Mouse (Mus musculus) gastrocnemius, postnatal 25 days (tissue): Measurements from ENCODE around the gene Rmi2. TPM values are rescaled to one million over a fixed set of nuclear protein-coding genes. Genes with fewer than 3 reads are reported as not detected.
"Not testable (repeated sequence)": the region's sequence is repeated elsewhere in the genome, so short reads cannot be mapped to it uniquely, and the experiment has no call there.

Source experiments
- DNase-seq: peaks from one replicate; pipeline ENCODE4 v3.0.0; 2022
- total RNA-seq, 2 experiments: library from RNA; stranded (reverse); gene quantifications; 1 replicate in 1 of 2; 2 replicates in 1 of 2; pipeline ENCODE4 v1.2.3; 2021

Gene Rmi2
- total RNA-seq, 2 experiments from 2014 or later: 2.8 to 3.5 TPM

DNA sequence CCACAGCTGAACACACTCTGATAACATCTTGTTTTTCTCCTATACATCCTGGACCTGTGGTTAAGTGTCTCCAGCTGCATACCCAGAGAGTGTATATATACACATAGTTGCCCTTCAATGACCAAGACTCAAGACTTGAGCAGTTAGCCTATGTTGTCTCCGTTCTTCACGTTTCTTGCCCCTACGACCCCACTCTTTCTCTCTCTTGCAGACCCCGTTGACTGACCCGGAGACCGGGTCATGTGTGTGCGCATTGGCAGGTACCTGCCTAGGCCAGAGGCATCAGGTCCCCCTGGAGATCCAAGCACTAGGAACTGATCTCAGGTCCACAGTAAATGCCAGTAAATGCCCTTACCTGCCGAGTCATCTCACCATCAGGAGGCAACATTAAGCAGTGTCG, 7.6 kb upstream of the Rmi2 start:
- DNase-seq: no peak

DNA sequence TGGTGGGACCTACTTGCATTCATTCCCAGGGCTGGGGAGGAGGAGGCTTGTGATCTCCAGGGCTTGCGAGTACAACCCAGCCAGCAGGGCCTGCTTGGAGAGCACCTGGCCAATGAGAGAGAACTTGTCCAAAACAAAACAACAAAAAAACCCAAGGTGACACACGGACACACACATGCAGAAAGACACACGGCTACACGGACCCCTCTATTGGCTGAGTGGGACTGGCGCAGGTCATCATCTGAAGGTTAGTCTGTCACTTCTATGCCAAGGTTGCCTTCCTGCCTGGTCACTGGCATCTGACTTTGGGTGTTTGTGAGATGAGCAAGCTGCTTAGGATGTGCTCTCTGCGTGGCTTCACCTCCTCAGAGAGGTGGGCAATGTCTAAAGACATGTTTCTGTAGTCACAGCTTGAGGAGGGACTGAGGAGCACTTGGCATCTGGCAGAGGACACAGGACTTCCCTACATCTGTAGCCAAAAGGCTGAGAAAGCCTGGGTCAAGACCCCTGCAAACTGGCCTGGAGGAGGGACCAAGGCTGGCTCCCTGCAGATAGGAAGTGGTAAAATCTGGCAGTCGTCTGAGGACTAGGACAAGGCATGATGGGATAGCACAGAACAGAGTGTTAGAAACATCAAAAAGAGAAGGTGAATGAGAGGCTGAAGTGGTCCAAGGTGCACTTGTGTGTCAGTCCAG, 6.9 kb upstream of the Rmi2 start:
- DNase-seq: no peak

DNA sequence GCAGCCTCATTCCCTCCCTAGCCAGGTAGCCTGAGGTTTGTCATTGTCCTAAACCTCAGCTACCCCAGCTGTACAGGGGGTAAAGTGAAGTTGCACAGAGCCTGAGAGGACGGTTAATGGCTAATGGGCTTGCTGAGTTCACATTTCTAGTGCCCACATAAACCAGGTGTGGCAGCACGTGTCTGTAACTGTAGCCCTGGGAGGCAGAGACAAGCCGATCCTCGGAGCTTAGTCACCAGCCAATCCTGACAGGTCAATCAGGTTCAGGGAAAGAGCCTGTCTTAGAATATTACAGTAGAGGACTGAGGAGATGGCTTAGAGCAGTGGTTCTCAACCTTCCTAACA, 6.4 kb upstream of the Rmi2 start:
- DNase-seq: no peak

DNA sequence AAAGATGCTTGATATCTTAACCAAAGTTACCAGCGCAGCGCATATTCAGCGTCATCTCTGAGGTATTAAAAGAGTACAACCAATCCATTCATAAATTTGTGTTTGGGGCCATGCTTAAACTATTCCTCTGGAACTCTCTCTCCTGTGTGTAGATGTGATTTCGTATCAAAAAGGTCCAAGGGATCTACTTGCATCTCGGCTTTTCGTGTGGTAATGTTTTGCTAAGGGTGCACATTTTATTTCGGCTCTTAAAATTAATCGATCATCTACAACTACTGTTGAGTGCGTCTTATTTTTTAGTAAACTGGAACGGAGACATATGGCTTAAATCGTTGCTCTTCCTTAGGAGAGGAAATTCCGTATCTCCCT, 333 bp upstream of the Rmi2 start:
- no peak for DNase-seq

DNA sequence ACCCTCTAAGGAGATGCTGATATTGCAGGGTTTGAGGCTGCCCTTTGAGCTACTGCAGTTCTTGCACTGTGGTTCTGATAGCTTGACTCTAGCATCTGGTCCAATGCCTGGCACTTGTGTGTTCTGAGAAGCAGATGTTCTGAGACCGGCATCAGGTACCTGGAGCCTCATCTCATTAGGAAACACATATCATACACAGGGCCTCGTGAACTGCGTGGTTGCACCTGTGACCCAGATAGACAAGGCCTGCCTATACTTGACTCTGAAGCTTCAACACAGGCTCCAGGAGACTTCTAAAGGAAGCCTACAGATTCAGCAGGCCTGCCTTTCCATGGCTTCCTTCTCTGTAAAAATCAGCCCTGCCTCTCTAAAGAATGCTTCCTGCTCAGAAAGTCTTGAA, 1.5 kb downstream of the Rmi2 start:
- DNase-seq: no peak

DNA sequence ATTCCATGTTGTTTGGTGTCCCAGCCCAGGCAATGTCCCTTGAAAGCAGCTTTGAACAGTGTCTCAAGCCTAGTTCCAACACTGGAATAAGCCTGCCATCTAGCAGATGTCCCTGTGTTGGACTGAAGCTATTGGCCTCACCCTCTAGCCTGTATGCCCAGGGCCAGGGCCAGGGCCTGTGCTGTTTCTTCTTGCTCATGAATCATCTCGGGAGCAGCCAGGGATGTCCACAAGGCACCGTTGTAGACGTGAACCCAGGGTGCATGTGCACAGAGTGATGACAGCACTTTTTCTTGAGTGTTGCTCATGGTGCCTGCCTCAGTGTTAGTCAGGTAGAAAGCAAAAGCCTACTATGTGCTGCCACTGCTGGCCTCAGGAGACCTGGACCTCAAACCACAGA, 2.4 kb downstream of the Rmi2 start:
- no peak for DNase-seq

DNA sequence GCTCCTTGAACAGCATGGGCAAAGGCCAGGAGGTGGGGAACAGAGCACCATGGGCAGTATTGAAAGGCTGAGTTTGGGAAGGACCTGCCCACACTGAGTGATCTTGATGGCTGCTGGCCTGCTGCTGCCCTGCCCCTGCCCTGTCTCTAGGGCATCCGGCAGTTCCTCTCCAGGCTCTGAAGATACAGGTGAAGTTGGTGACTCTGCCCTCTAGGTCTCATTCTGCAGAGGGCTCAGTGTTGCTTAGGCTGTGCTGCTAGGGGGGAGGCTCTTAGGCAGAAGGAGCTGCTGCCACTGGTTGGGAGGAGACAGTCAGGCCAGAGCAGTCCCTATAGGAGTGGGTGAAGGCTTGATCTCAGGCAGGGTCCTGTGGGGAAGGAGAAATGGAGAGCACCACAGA, 3.0 kb downstream of the Rmi2 start:
- DNase-seq: no peak

DNA sequence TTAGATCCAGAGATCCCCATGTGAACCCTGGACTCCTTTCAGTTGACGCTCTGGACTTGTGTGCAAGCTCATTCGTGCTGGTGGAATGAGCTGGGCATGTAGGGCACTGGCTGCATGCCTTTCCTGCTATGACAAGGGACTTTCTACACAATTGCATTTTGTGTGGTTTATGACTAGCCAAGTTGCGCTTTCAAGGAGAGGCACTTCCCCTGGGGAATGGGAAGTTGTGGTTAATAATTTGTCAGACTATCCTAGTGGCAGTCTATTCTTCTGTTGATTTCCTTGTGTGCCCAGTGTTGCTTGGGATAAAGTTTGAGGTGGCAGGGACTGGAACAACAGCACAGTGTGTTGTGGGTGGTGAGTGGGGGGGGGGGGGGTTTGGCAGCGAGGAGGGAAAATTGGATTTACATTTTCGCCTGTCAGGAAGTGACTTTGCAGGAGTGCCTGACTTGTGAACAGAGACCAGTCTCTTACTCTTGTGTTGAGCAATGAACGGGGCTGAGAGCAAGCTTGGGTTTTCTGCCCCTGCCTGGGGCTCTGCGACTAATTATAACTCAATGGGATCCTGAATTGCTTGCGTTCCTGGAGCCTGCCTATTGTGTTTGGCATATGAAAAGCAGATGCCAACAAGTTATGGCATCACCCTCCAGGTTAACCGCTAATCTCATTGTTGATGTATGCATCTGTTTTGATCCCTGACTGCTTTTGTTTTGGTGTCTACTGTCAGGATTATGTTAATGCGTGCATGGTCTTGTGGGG, 3.8 kb downstream of the Rmi2 start:
- no peak for DNase-seq

DNA sequence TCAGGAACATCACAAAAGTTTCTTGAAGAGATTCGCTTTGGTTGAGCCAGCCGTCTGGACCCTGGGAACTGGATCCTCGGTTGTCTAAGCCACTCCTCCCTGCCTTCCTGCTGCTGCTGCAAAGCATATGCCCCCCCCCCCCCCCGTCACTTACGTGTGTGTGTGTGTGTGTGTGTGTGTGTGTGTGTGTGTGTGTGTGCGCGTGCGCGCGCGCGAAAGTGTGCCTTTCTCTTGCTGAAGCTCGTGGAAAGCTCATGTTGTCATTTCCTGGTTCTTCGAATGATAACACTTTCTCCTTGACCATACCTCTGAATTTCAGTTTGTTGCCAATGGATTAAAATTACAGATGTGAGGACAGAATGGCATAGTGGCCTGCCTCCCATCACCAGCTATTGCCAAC, 5.2 kb downstream of the Rmi2 start:
- no peak for DNase-seq

DNA sequence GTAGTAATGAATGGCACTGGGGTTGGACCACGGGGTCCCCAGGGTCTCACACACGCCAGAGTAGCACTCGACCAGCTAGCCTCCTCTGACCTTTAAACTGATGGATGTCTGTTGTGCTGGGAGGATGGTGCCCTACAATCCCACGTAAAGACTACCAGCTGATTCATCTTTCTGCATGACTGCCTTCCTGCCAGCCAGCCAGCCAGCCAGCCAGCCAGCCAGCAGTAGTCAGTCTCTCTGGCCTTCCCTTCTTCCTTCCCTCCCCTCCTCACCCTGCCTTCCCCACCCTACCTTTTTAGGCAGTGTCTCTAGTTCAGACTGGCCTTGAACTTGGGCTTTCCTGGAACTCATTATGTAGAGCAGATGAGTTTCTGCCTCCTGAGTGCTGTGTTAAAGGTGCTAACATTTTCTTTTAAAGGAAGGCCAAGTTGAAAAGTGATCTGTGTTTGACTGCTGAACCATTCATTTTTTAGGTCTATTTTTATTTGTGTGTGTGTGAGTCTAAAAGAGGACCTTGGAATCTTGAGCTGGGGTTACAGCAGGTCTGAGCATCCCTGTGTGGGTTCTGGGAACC, 7.5 kb downstream of the Rmi2 start:
- DNase-seq: peak; percentile 55

DNA sequence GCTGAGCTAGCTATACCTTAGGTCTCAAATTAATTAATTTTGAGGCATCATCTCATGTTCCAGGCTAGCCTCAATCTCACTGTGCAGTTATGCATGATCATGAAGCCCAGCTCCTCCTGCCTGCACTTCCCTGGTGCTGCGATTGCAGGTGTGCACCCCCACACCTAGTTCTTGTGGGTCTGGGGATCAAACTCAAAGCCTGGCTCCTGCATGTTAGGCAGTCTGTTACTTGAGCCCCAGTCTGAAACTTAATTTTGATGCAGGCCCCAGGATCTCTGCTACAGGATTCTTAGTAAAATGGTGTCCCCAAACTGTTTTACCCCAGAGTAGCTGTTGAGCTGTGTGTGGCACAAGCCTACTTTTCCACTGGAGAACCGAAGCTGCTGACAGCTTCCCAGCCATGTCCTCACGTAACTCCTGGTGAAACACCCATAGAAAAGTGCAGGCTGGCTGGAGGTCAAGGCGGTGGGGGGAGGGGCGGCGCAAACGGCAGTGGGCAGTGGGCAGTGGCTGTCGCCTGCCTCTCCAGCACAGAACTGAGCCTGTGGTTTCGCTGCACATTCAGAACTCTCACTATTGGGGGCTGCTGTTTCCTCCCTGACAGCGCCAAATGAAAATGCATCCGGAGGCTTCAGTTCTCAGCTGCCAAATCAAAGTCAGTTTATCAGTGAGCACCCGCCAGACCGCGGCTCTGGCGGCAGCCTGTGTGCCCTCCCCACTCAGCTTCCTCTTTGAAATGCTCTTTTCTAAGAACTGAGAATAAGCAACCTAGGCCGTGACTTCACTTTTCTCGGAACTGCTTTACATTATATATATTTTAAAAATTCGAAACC, 8.8 kb downstream of the Rmi2 start:
- DNase-seq: no peak

DNA sequence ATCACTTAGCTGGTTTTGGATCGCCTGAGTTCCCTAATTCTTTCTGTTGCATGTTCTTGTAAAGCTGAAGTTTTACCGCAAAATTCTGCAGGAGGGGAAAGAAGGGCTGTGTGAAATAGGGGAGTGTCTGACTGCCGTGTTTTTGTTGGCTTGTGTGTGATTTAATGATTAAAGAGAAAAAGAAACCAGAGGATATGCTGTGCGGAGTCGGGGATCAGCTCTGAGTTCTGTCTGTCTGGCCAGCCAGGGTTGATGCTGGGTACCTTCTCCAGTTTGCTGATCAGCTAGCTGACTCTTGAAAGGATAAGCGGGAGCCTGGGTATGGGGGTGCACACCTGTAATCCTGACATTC, 9.4 kb downstream of the Rmi2 start:
- no peak for DNase-seq

DNA sequence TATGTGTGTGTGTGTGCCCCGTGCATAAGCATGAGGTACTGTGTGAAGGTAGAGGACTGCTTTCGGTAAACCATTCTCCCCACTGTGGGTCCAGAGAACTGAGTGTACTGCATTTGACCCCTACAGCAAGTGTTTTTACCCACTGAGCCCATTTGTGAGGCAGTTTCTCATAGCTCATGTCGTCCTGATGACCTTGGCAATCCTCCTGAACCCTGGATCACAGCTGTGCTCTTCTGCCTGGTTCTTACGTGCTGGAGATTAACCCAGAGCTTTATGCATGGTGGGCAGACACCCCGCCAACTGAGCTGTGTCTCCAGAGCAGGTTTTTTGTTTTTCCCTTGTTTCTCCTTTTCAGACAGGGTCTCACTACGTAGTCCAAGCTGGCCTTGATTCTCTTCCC, 11.1 kb downstream of the Rmi2 start:
- no peak for DNase-seq

DNA sequence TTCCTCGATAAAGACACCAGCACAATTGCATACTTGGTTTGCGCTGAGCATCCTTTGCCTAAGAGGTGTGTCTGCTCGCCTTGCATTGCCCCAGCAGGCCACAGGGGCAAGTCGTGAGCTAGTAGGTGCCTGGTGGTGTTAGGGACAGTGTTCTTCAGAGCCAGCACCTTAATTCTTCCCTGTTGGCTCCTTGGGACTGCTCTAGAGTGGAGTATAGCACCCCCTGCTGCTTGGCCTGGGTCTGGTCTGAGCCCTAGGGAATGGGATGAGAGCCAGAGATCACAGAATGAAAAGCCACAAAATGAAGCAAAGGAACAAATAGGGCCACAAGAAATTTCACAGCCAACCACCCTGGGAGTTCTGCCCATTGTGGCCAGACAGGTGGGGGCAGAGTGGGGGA, 11.6 kb downstream of the Rmi2 start:
- peak; percentile 65 for DNase-seq

DNA sequence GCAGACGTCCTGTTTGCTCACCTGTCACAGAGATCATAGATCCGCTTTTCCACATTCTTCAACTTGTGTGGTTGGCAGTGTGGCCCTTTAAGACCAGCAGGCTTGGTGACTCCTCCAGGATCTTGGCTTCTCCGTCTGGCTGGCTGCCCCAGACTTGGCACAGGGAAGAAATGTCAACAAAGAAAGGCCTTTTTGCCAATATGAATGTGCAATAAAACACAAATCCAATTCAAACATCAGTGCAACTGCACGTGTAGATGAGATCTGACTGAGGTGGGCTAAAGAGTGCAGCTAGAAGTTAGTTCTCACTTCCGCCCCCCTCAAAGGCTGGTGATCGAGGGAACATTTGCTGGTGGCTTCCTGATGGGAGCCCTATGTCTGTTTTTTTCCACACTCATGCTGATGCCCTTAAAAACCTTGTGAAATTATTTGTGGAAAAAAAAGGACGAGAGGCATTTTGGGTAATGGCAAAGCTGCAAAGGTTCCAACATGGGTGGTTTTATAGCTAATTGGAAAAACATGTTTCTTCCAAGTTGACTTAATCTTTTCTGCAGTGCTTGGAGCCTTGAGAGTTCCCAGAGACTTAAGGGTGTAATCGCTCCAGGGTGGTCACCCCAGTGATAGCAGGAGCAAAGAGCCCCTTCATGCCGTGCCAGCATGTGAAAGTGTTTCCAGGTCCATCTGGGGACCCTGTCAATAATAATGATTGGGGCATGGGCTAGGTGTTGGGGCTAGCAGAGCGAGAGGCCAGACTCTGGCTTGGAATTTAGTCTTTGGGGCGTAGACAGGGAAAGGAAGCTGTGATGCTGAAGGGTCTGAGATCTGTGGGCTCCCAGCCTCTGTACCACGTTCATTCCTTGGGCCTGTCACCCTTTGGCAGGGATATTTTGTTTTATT, 15.4 kb downstream of the Rmi2 start:
- DNase-seq: peak; percentile 77

DNA sequence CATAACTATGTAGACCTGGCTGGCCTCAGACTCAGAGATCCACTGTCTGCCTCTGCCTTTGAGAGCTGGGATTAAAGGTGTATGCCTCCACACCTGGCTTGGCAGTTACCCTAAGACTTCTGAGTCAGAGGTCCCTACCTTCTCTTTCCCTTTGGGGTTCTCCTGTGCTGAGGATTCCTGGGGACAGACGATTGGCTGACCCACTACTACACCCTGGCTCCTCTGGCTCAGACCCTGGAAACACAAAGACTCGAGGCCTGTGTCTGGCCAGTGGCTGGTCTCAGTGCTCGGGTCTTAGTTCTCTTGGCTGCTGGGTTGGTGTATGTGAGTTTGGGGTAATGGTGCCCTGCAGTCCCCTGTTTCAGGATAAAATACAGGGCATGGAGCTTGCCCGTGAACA, 16.0 kb downstream of the Rmi2 start:
- no peak for DNase-seq

DNA sequence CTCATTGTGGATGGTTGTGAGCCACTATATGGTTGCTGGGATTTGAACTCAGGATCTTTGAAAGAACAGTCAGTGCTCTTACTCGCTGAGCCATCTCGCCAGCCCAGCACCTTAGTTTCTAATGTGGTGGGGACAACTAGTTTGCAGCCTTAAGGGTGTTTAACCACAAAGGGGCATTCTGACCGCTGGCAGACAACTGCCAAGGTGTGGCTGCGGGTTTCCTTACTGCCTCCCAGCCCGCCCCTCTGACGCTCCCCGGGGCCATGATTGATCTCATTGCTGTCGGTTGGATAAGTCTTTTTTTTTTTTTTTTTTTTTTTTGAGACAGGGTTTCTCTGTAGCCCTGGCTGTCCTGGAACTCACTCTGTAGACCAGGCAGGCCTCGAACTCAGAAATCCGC, 17.4 kb downstream of the Rmi2 start:
- DNase-seq: not testable (repeated sequence)

DNA sequence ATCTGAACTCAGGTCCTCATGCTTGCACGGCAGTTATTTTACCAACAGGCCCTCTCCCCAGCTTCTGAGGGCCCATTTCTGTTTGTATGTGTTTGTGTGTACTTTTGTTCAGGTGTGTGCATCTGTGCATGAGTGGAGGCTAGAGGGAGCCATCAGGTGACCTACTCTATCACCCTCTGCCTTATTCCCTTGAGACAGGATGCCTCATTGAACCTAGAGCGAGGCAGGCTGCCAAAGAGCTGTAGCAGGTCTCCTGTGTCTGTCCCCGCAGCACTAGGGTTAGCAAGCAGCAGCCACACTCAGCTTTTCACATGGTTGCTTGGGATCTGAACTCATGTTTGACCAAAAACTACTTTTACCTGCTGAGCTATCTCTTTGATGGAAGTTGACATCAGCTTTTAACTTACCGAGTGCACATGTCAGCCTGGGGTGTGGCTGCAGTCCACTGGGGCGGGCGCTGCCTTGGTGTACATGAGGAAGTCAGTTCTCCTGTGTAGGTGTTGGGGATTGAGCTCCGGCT, 24.9 kb downstream of the Rmi2 start:
- DNase-seq: no peak

DNA sequence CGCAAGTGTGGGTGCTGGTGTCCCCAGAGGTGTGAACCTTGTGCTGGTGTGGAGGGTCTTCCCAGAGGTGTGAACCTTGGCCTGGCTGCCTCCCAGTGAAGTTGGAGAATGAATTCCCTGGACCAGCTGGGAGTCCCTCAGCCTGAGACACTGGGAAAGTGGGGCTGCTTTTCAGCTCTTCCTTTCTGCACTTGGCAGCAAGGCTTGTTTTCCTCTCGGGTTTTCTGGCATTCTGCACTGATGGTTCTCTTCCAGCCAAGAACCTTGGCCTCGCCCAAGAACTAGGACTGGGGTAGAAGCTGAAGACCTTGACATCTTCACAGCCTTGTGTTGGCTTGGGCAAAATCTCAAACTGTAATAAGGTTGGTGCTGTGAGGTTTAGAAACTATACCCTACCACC, 26.5 kb downstream of the Rmi2 start:
- peak; percentile 62 for DNase-seq

DNA sequence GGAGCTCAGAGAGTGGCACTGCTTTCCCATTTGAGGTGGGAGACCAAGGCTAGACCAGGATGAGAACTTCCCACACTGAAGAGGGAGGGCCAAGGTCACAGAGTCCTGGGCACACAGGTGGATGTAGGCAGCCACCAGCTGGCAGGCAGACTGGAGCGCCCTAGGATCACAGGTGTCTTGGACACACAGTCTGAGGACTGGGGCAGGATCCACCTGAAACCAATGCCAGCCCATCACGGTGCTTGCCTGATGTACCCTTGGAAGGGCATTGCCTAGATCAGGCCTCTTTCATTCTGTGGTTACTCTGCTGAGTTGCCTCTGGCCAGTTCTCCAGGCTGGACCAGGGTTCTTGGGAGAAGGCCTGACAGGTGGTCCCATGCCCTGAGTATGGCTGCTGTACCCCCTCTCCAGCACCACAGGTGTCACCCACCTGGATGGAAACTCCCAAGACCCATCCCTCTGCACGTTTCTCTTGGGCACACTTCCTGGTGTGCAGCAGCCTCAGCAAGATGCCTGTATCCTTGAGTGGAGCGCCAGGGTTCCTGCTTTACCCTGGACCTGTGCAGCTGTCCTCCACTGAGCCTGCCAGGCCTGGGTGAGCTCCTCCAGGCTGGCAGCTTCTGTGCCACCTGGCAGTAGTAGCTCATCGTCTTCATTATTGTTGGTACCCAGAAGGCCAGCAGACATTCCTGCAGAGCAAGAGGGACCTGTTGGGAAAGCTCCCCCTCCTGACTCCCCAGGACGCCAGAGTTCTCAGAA, 30.2 kb downstream of the Rmi2 start:
- peak; percentile 47 for DNase-seq

DNA sequence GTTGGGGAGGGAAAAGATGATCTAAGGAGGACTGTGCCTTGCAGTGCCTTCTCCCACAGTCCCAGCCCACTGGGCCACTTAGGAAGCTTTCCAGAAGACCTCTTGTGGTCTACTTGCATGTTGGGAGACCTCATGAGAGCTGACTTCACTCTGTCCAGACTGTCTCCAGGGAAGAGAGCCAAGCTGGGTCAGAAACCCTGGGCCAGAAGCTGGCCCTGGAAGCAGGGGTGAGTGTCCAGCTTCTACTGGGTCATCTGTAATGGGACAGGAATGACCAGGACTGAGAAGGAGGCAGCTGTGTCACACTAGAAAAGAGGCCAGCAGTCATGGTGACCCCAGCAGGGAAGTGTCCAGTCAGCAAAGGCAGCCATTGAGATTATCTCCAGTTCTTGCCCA, 30.7 kb downstream of the Rmi2 start:
- DNase-seq: peak; percentile 55
